Mouse (Mus musculus) adrenal gland, adult 2 months (tissue): ENCODE measurements at regions not wholly inside any gene's neighbourhood (a gene's known extent, or its start where the extent isn't known, plus 50 kb on each side); places are given as distances from the start of the nearest gene placed in this dataset.
A peak's percentile ranks its signal among the peaks of the same experiment; 100 is the strongest.

Source experiments
- DNase-seq: peaks from one replicate; pipeline ENCODE4 v3.0.0; 2021

DNA sequence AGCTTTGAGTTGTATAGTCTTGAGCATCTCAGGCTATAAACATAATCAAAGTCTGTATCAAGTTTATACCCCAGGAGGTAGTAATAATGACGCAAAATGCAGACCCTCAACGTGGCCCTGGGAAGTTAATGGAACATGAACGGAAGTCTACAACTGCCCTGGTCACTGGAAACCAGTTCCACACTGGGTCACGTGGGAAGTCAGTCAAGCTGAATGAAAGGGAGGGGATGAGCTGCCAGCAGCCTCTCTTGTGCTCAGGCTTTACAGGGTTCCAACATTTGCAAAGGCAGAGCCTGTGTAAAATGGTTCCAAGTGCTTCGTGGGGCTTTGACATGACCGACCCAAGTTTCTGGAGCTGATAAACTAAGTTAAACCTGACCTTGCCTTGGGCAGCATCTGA is 229.4 kb downstream of the Lnpk start:
- DNase-seq: no peak

DNA sequence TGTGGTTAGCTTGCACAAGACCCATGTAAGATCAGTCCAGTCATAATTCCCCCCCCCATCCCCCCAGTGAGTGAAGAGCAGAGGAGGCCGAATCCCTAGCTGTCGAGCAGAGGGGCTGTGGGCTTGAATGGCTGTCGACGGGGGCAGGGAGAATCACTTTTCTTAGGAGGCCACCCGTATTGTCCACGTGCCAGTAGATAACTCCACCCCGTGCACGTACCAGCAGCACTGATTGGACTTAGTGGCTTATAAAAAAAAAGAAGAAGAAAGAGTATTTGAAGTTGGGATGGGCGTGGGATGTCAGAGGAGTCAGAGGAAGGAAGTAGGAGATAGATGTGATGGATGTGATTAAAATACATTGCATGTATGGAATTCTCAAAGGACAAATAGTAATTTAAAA is 272.9 kb downstream of the Lnpk start:
- no peak for DNase-seq

- no peak for DNase-seq
These were observed 278.3 kb downstream of the Lnpk start for GRCm38 (mm10) chr2:74300885-74301451.

- DNase-seq: peak; percentile 32
These were observed 278.9 kb downstream of the Lnpk start for GRCm38 (mm10) chr2:74300366-74300791.

DNA sequence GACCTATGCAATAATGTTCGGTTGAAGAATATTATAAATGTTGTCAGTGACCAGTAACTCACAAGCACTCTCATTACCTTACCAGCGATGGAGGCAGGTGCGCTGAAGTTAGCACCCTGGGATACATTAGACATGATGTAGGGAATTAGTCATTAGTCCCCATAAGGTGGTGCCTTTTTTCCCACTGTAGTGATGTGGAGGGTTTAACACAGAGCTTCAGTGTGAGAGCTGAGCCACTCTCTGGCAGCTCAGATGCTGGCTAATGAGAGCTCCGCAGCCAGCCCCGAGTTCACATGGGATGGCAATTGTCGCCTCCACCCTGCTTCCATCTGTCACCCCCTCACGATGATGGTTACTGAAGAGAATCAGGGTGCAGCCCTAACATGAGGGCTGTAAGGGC is 286.6 kb downstream of the Lnpk start:
- no peak for DNase-seq

DNA sequence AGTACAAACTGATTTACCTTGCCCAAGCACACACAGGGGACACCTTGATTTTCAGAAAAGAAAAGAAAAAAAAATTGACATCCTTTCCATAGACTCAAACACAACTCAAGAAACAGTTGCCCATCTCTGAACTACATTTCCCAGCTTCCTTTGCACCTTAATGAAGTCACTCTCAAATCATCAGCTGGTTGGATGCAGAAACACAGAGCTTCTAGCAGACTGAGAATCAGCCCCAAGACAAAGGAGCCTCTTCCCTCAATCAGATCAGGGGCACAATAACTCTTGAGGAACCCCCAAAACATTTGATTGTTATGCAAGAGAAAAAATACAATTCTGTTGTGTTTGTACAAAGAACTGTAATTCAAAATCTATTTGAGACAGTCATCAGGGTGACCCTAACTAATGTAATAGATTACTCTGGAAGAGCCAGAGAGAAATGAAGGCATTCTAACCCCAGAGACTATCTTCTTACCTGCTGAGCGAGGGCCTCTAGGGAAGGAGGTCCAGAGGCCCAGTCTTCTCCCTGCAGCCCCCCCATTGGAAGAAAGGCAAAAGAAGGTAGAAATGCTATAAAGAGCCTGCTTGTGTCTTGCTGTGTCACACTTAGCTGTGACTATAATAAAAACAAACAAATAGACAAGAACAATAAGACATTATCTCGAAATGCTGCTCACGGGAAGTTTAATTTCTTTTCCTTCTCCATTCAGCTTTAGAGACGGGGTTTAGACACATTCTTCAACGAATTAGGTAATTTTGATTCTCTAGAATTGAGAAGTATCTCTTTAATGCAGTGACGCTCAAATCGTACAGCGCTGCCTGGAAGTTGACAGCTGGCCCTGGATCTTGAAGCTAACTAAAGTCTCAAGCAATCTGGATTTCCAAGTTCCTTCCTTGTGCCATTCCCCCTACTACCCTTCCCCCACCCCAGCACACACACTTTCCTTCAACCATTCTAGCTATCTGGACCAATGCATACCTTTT is 287.5 kb downstream of the Lnpk start:
- DNase-seq: no peak

- no peak for DNase-seq
These were observed 293.6 kb downstream of the Lnpk start for GRCm38 (mm10) chr2:74285624-74286023.

GRCm38 (mm10) chr2:74264963-74265362 is 314.3 kb downstream of the Lnpk start:
- DNase-seq: no peak

DNA sequence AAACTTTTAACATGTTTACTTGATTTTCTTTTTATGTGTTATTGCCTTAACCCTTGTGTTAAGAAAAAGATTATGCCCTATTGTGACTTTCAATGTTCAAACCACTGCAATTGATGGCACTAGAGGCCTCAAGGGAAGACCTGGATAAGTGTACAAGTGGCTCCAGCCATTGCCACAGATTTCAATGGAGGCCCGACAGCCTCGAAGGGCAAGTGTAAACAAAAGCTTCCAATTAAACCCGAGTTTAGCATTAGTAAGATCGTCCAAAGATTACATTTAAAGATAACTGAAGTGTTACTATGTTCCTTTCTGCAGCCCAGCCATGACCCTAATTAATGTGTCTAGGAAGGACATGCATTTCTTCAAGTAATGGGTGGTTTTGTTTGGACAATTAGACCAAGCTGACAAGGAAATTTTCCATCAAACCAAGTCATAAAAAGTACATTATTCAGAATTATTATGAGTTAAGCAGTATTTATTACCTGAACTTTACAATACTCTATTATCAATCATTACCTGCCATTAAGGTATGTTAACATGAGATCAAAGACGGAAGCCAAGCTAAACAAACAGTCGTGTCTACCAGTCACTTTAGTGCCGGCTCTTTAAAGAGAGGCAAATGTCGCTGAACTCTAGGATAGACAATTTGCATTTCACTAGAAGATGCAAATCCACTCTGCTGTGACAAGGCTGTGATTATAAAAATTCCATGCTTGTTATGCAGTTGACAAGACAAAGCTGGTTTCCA is 322.0 kb downstream of the Lnpk start:
- no peak for DNase-seq

GRCm38 (mm10) chr2:74247521-74247920 is 331.7 kb downstream of the Lnpk start:
- DNase-seq: peak; percentile 8

DNA sequence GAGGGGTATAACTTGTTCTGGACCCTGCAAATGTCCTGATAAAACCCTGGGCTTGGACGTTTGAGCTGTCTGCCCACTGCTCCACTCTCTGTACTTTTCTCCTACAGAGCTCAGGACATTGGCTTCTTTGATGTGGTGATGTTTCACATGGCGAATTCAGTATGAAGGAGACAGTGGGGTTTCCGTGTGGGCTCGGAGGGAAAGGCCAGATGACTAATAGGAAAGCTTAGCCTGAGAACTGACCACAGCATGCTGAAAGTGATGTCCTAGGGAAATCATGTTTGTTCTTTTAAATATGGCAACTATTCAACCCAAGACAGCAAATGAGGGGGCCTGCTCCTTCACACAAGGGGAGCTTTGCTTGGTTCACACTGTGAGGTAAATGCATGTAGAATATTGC is 332.6 kb downstream of the Lnpk start:
- DNase-seq: no peak

GRCm38 (mm10) chr2:74244203-74244602 is 333.1 kb upstream of the Atp5g3 start:
- DNase-seq: no peak

GRCm38 (mm10) chr2:74243801-74244200 is 332.7 kb upstream of the Atp5g3 start:
- no peak for DNase-seq

GRCm38 (mm10) chr2:74239586-74239985 is 328.5 kb upstream of the Atp5g3 start:
- no peak for DNase-seq

DNA sequence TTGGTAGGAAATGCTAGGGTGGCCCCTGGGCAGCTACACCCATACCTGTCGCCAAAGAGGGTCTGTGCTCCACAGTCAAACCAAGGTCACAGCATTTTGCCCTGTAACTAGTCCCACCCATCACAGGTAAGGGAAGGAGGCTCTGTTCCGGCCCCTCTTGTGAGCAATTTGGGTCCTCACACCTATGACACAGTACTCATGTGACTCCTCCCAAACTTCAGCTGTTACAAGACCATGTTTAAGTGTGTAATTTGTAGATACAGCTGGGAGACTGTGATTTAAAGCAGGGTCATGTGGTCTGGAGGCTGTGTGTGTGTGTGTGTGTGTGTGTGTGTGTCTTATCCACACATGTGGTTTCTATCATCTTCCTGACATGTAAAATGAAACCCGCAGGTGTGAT is 306.3 kb upstream of the Atp5g3 start:
- no peak for DNase-seq

GRCm38 (mm10) chr2:74210210-74210609 is 299.1 kb upstream of the Atp5g3 start:
- no peak for DNase-seq

DNA sequence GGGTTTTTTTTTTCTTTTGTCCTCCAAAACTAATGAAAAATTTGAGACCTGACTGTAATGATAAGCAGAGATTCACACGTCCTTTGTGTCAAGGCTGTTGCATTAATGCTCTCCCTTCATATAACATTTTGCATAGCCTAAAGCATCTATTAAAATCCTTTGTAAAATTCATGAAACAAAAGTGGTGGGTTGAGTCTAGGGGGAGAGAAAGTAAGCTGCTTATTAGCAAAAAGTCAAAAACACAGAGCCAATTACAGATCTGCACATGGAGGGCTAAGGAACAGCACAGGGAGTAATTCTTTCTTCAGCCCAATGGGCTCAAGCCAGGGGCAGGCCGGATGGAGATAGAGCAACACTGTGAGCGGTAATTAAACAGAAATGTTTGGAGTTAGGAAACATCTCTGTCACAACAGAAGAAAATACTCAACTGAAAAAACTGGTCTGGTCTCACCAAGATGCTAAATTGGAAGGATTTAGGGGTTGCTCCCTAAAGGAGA is 298.3 kb upstream of the Atp5g3 start:
- DNase-seq: no peak

DNA sequence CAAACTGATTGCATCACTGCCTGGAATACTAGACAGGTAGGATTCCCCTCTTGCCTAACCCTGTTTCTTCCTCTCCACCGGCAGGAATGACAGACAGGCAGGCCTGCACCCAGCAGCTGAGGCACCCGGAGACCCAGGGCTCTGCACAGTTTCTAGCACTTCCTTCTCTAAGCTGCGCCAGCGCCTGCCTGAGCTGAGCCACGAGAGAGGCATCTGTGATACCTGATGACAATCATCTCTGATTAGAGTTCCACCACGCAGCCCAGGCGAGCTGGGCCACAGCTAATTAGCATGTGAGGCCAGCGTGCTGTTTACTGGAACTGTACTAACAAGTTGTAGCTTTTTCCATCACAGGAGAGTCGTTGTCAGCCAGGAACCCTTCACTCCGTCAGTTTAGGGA is 296.3 kb upstream of the Atp5g3 start:
- DNase-seq: no peak

DNA sequence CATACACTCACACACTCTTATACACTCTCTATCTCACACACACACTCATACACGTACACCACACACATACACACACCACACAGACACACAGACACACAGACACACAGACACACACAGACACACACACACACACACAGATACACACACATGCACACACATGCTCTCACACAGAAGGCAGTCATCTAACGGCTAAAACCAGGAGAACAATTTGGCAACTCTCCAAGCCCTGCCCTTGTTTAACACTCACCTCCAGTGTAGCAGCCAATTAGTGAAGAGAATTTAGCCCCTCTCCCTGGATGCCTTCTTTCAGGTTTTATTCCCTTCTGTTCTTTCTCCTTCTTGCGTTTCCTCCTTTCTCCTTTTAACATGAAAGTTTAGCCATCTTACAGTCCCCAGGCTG is 291.6 kb upstream of the Atp5g3 start:
- DNase-seq: no peak

GRCm38 (mm10) chr2:74201608-74202323 is 290.6 kb upstream of the Atp5g3 start:
- DNase-seq: no peak

GRCm38 (mm10) chr2:74199550-74199949 is 288.4 kb upstream of the Atp5g3 start:
- no peak for DNase-seq
